Mouse (Mus musculus): ENCODE data around the gene Dcun1d1. TPM values are rescaled to one million over a fixed set of nuclear protein-coding genes. Genes with fewer than 3 reads are reported as not detected.

The Dcun1d1 gene
- polyA plus RNA-seq, 1 experiment from 2014 or later = 104 TPM

- H3K4me2 ChIP-seq = no peak overlapping the region
- no peak for ATAC-seq (ENCODE audit: insufficient read depth, low FRiP score, low read depth)
- no peaks in the 10 kb centered on the region for H3K27me3 ChIP-seq (replicated peaks)
- H3K27ac ChIP-seq = no peak overlapping the region
- no peak overlapping the region for H3K4me3 ChIP-seq (replicated peaks)
- H3K4me1 ChIP-seq = peaks cover 26% of the 10 kb centered on the region; the same call in 1 of the 2 replicates
- WGBS = 62% methylated on average over 3 of the region's 3 CpGs
- H3K9me3 ChIP-seq = no peaks in the 10 kb centered on the region
- H3K36me3 ChIP-seq = no peaks in the 10 kb centered on the region
- H3K9ac ChIP-seq = no peak overlapping the region
These were observed 7.8 kb downstream of the Dcun1d1 start for GRCm38 (mm10) chr3:35929406-35929805.

DNA sequence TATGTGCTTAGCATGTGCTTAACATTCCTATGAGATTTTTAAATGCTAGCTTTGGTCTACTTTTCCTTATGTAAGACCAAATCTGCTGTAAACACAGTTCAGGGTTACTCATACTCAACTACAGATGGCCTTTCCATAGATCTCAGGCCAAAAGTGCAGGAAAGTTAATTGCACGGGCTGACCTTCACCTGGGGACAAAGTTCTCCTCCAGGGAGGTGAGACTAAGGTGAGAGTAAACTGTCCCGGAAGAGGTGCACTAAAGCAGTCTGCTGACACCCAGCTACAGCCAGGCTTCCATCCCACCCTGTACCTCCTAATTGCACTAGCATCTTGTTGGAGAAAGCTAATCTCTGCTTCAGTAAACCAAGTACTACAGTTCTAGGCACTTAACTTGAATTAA, 11.4 kb downstream of the Dcun1d1 start:
- no peak for ATAC-seq (ENCODE audit: insufficient read depth, low FRiP score, low read depth)
- Histone ChIP-seq H3K27me3 (replicated peaks) (no peaks in the 10 kb centered on the region), H3K27ac (no peak overlapping the region), H3K4me2 (no peak overlapping the region), H3K4me3 (replicated peaks) (no peak overlapping the region), H3K9ac (no peak overlapping the region), H3K4me1 (peaks cover 11% of the 10 kb centered on the region; the same call in 1 of the 2 replicates), H3K9me3 (no peaks in the 10 kb centered on the region), H3K36me3 (no peaks in the 10 kb centered on the region)
- 60% methylated on average over 2 of the region's 2 CpGs for WGBS

- peak; percentile 61; the same call in 1 of the 2 replicates for ATAC-seq (ENCODE audit: insufficient read depth, low FRiP score, low read depth)
- no peaks in the 10 kb centered on the region for H3K9me3 ChIP-seq
- H3K27ac ChIP-seq = no peak overlapping the region
- H3K4me2 ChIP-seq = no peak overlapping the region
- H3K4me1 ChIP-seq = peaks cover 5% of the 10 kb centered on the region; the same call in 1 of the 2 replicates
- H3K27me3 ChIP-seq (replicated peaks) = no peaks in the 10 kb centered on the region
- WGBS = 74% methylated on average over 3 of the region's 3 CpGs
- no peak overlapping the region for H3K4me3 ChIP-seq (replicated peaks)
- no peaks in the 10 kb centered on the region for H3K36me3 ChIP-seq
- no peak overlapping the region for H3K9ac ChIP-seq
These were observed 13.2 kb downstream of the Dcun1d1 start for GRCm38 (mm10) chr3:35924007-35924406.

GRCm38 (mm10) chr3:35923495-35923894, 13.8 kb downstream of the Dcun1d1 start:
- no peaks in the 10 kb centered on the region for H3K36me3 ChIP-seq
- no peaks in the 10 kb centered on the region for H3K27me3 ChIP-seq (replicated peaks)
- no peak overlapping the region for H3K9ac ChIP-seq
- ATAC-seq (ENCODE audit: insufficient read depth, low FRiP score, low read depth) = peak; percentile 97
- H3K4me2 ChIP-seq = no peak overlapping the region
- H3K4me3 ChIP-seq (replicated peaks) = no peak overlapping the region
- H3K9me3 ChIP-seq = no peaks in the 10 kb centered on the region
- H3K27ac ChIP-seq = no peak overlapping the region
- H3K4me1 ChIP-seq = peaks cover 5% of the 10 kb centered on the region; the same call in 1 of the 2 replicates
- 46% methylated on average over 7 of the region's 7 CpGs for WGBS

- Histone ChIP-seq H3K9ac (no peak overlapping the region), H3K36me3 (no peaks in the 10 kb centered on the region), H3K4me3 (replicated peaks) (no peak overlapping the region), H3K27me3 (replicated peaks) (no peaks in the 10 kb centered on the region), H3K4me2 (no peak overlapping the region), H3K27ac (no peak overlapping the region), H3K9me3 (no peaks in the 10 kb centered on the region), H3K4me1 (peaks cover 5% of the 10 kb centered on the region; the same call in 1 of the 2 replicates)
- ATAC-seq (ENCODE audit: insufficient read depth, low FRiP score, low read depth) = no peak
- WGBS = 63% methylated on average over 4 of the region's 4 CpGs
These were observed 14.7 kb downstream of the Dcun1d1 start for GRCm38 (mm10) chr3:35922522-35922921.

- H3K4me2 ChIP-seq = no peak overlapping the region
- WGBS = 75% methylated on average over 3 of the region's 3 CpGs
- no peak overlapping the region for H3K4me3 ChIP-seq (replicated peaks)
- no peak overlapping the region for H3K27ac ChIP-seq
- peaks cover 14% of the 10 kb centered on the region; the same call in 1 of the 2 replicates for H3K36me3 ChIP-seq
- no peak overlapping the region for H3K9ac ChIP-seq
- ATAC-seq (ENCODE audit: insufficient read depth, low FRiP score, low read depth) = no peak
- H3K27me3 ChIP-seq (replicated peaks) = no peaks in the 10 kb centered on the region
- no peaks in the 10 kb centered on the region; the same call in 1 of the 2 replicates for H3K4me1 ChIP-seq
- no peaks in the 10 kb centered on the region for H3K9me3 ChIP-seq
These were observed 19.0 kb downstream of the Dcun1d1 start for GRCm38 (mm10) chr3:35918229-35918628.

- H3K4me3 ChIP-seq (replicated peaks) = no peak overlapping the region
- no peak overlapping the region for H3K4me2 ChIP-seq
- H3K4me1 ChIP-seq = no peaks in the 10 kb centered on the region
- no peak overlapping the region for H3K9ac ChIP-seq
- H3K9me3 ChIP-seq = no peaks in the 10 kb centered on the region
- no peak for ATAC-seq (ENCODE audit: insufficient read depth, low FRiP score, low read depth)
- peaks cover 5% of the 10 kb centered on the region; the same call in 1 of the 2 replicates for H3K36me3 ChIP-seq
- 81% methylated on average over 7 of the region's 7 CpGs for WGBS
- H3K27me3 ChIP-seq (replicated peaks) = no peaks in the 10 kb centered on the region
- no peak overlapping the region for H3K27ac ChIP-seq
These were observed 28.1 kb downstream of the Dcun1d1 start for GRCm38 (mm10) chr3:35908982-35909680.

GRCm38 (mm10) chr3:35900555-35901204, 36.6 kb downstream of the Dcun1d1 start:
- WGBS = 90% methylated on average over 5 of the region's 5 CpGs

GRCm38 (mm10) chr3:35899109-35899508, 38.1 kb downstream of the Dcun1d1 start:
- ATAC-seq (ENCODE audit: insufficient read depth, low FRiP score, low read depth) = no peak
- no peak overlapping the region for H3K9ac ChIP-seq
- H3K27me3 ChIP-seq (replicated peaks) = no peaks in the 10 kb centered on the region
- whole genome bisulfite sequencing = 95% methylated on average over 3 of the region's 3 CpGs
- no peaks in the 10 kb centered on the region for H3K4me1 ChIP-seq
- no peak overlapping the region for H3K4me2 ChIP-seq
- no peak overlapping the region for H3K27ac ChIP-seq
- H3K36me3 ChIP-seq = peaks cover 5% of the 10 kb centered on the region; the same call in 1 of the 2 replicates
- H3K9me3 ChIP-seq = no peaks in the 10 kb centered on the region
- no peak overlapping the region for H3K4me3 ChIP-seq (replicated peaks)

More at GRCm38 (mm10) chr3:35900555-35901204, 36.6 kb downstream of the Dcun1d1 start:
- Histone ChIP-seq H3K4me2 (no peak overlapping the region), H3K9ac (no peak overlapping the region), H3K4me3 (replicated peaks) (no peak overlapping the region), H3K36me3 (peaks cover 5% of the 10 kb centered on the region; the same call in 1 of the 2 replicates), H3K27me3 (replicated peaks) (no peaks in the 10 kb centered on the region), H3K27ac (no peak overlapping the region), H3K9me3 (no peaks in the 10 kb centered on the region), H3K4me1 (no peaks in the 10 kb centered on the region)
- ATAC-seq (ENCODE audit: insufficient read depth, low FRiP score, low read depth) = no peak

- no peaks in the 10 kb centered on the region for H3K27me3 ChIP-seq (replicated peaks)
- peaks cover 5% of the 10 kb centered on the region; the same call in 1 of the 2 replicates for H3K36me3 ChIP-seq
- WGBS = 94% methylated on average over 2 of the region's 2 CpGs
- no peaks in the 10 kb centered on the region for H3K4me1 ChIP-seq
- H3K4me2 ChIP-seq = no peak overlapping the region
- no peak overlapping the region for H3K9ac ChIP-seq
- H3K4me3 ChIP-seq (replicated peaks) = no peak overlapping the region
- H3K9me3 ChIP-seq = no peaks in the 10 kb centered on the region
- H3K27ac ChIP-seq = no peak overlapping the region
- no peak for ATAC-seq (ENCODE audit: insufficient read depth, low FRiP score, low read depth)
These were observed 39.3 kb downstream of the Dcun1d1 start for GRCm38 (mm10) chr3:35897900-35898299.

DNA sequence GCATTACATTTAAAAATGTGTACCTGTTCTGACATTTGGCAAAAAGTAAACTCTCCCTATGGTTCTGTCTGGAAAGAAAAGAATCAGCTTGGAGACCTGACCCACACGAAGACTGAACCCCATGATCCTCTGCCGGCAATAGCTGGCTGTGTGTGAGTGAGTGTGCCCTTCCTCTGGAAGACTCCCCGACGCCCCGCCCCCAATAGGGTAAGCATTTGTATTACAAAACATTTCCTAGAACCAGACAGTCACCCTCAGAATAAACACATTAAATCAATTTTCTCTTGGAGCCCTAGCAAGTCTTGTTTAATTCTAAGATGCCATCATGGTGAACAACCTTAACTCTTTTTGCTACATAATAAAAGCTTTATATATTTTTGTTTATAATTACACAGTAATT, 44.1 kb downstream of the Dcun1d1 start:
- no peaks in the 10 kb centered on the region for H3K9me3 ChIP-seq
- no peaks in the 10 kb centered on the region for H3K4me1 ChIP-seq
- 72% methylated on average over 5 of the region's 5 CpGs for WGBS
- no peak overlapping the region for H3K9ac ChIP-seq
- H3K4me3 ChIP-seq (replicated peaks) = no peak overlapping the region
- no peak overlapping the region for H3K4me2 ChIP-seq
- H3K36me3 ChIP-seq = peaks cover 7% of the 10 kb centered on the region; the same call in 1 of the 2 replicates
- no peaks in the 10 kb centered on the region for H3K27me3 ChIP-seq (replicated peaks)
- no peak for ATAC-seq (ENCODE audit: insufficient read depth, low FRiP score, low read depth)
- no peak overlapping the region for H3K27ac ChIP-seq

GRCm38 (mm10) chr3:35891123-35891522, 46.1 kb downstream of the Dcun1d1 start:
- no peak overlapping the region for H3K4me2 ChIP-seq
- no peak overlapping the region for H3K4me3 ChIP-seq (replicated peaks)
- peaks cover 7% of the 10 kb centered on the region; the same call in 1 of the 2 replicates for H3K36me3 ChIP-seq
- WGBS = 84% methylated on average over 4 of the region's 4 CpGs
- ATAC-seq (ENCODE audit: insufficient read depth, low FRiP score, low read depth) = no peak
- no peaks in the 10 kb centered on the region for H3K9me3 ChIP-seq
- no peaks in the 10 kb centered on the region for H3K27me3 ChIP-seq (replicated peaks)
- no peak overlapping the region for H3K27ac ChIP-seq
- no peak overlapping the region for H3K9ac ChIP-seq
- H3K4me1 ChIP-seq = no peaks in the 10 kb centered on the region
